Mouse (Mus musculus): ENCODE measurements at regions not wholly inside any gene's neighbourhood (a gene's known extent, or its start where the extent isn't known, plus 50 kb on each side); places are given as distances from the start of the nearest gene placed in this dataset.
"Not testable (repeated sequence)": the region's sequence is repeated elsewhere in the genome, so short reads cannot be mapped to it uniquely, and the experiment has no call there.

GRCm38 (mm10) chr4:145455573-145455972, 55.0 kb upstream of the Zfp990 start:
- not testable (repeated sequence) for DNase-seq

GRCm38 (mm10) chr4:145448586-145448985, 62.0 kb upstream of the Zfp990 start:
- no peak for DNase-seq

GRCm38 (mm10) chr4:145436718-145437117, 73.8 kb upstream of the Zfp990 start:
- not testable (repeated sequence) for DNase-seq

GRCm38 (mm10) chr4:145434519-145434918, 76.0 kb upstream of the Zfp990 start:
- DNase-seq, result no peak

GRCm38 (mm10) chr4:145434071-145434470, 76.5 kb upstream of the Zfp990 start:
- no peak for DNase-seq

- not testable (repeated sequence) for DNase-seq
These were observed 77.3 kb upstream of the Zfp990 start for GRCm38 (mm10) chr4:145433235-145433634.

GRCm38 (mm10) chr4:145431910-145432765, 78.4 kb upstream of the Zfp990 start:
- DNase-seq, result no peak

- DNase-seq, result not testable (repeated sequence)
These were observed 92.7 kb upstream of the Zfp990 start for GRCm38 (mm10) chr4:145417837-145418236.

GRCm38 (mm10) chr4:145411141-145411540, 96.2 kb upstream of the Tnfrsf8 start:
- DNase-seq, result no peak

- no peak for DNase-seq
These were observed 95.0 kb upstream of the Tnfrsf8 start for GRCm38 (mm10) chr4:145409796-145410475.

- not testable (repeated sequence) for DNase-seq
These were observed 91.1 kb upstream of the Tnfrsf8 start for GRCm38 (mm10) chr4:145406050-145406449.

- peak; percentile 11 for DNase-seq
These were observed 89.3 kb upstream of the Tnfrsf8 start for GRCm38 (mm10) chr4:145404230-145404629.

GRCm38 (mm10) chr4:145378876-145379275, 63.9 kb upstream of the Tnfrsf8 start:
- DNase-seq, result not testable (repeated sequence)

GRCm38 (mm10) chr4:145377306-145378067, 62.5 kb upstream of the Tnfrsf8 start:
- not testable (repeated sequence) for DNase-seq

- no peak for DNase-seq
These were observed 54.8 kb upstream of the Tnfrsf8 start for GRCm38 (mm10) chr4:145369753-145370152.

- DNase-seq, result no peak
These were observed 52.4 kb upstream of the Tnfrsf8 start for GRCm38 (mm10) chr4:145367274-145367822.

- DNase-seq, result no peak
These were observed 51.3 kb upstream of the Tnfrsf8 start for GRCm38 (mm10) chr4:145366301-145366700.

GRCm38 (mm10) chr4:145365793-145366192, 50.8 kb upstream of the Tnfrsf8 start:
- DNase-seq, result not testable (repeated sequence)
